9 mouse cellular contexts compared by ENCODE assay signal in genomic region chr1:165091721-165092120, GRCm38 (mm10).
DNase-seq lines count a peak whose midpoint lies in the region; ATAC-seq lines count a peak whose summit lies in the region.
"Had no signal": no experiment of that assay in that cellular context is flagged by ENCODE, and none has a peak within 500 bp of the region (broad histone marks: within the 10 kb centered on the region; RNA-seq: fewer than 3 reads in every experiment).

No protein-coding gene starts in this region.

- H3K36me3 ChIP-seq in heart, embryonic 16.5 days (ENCODE audit: control insufficient read depth, insufficient read depth) = no peaks in the 10 kb centered on the region
- no peaks in the 10 kb centered on the region for H3K36me3 ChIP-seq in forebrain, embryonic 14.5 days (ENCODE audit: control insufficient read depth, insufficient read depth, low read length)
- no peaks in the 10 kb centered on the region for H3K36me3 ChIP-seq in liver, embryonic 11.5 days (ENCODE audit: control insufficient read depth, insufficient read depth, low read length)

- H3K4me2 ChIP-seq in heart, embryonic 16.5 days (ENCODE audit: low read depth, low read length) = peak overlapping the region; percentile 51
- H3K4me2 ChIP-seq in forebrain, embryonic 14.5 days (ENCODE audit: low read length) = peak overlapping the region; percentile 44
- H3K4me2 ChIP-seq in liver, embryonic 11.5 days = peak overlapping the region; percentile 53

- WGBS in heart, embryonic 16.5 days = 11% methylated on average over 15 of the region's 15 CpGs
- 8% methylated on average over 15 of the region's 15 CpGs for WGBS in forebrain, embryonic 14.5 days
- WGBS in liver, embryonic 11.5 days = 12% methylated on average over 15 of the region's 15 CpGs

- no peak for DNase-seq in heart, adult 8-10 months (ENCODE audit: low spot score)
- peak; percentile 80 for DNase-seq in forebrain, embryonic 14.5 days (ENCODE audit: low spot score)
- peak; percentile 30 for DNase-seq in kidney, postnatal 10 days
- no peak for DNase-seq in liver, embryonic 11.5 days (ENCODE audit: low spot score)
- DNase-seq in retina, embryonic 14.5 days (ENCODE audit: low spot score) = peak; percentile 38
- DNase-seq in urinary bladder, adult 2 months (ENCODE audit: low spot score) = no peak

- no peak overlapping the region for H3K9ac ChIP-seq in heart, embryonic 16.5 days (ENCODE audit: low read length)
- peak overlapping the region; percentile 26; the same call in 1 of the 2 replicates for H3K9ac ChIP-seq in forebrain, embryonic 14.5 days (ENCODE audit: low read length)
- H3K9ac ChIP-seq in liver, embryonic 11.5 days (ENCODE audit: low read depth, low read length) = no peak overlapping the region

- H3K4me1 ChIP-seq in heart, embryonic 16.5 days (ENCODE audit: control insufficient read depth, insufficient read depth, low read length) = peaks cover 10% of the 10 kb centered on the region
- H3K4me1 ChIP-seq in forebrain, embryonic 14.5 days (ENCODE audit: control insufficient read depth, insufficient read depth, low read length) = no peaks in the 10 kb centered on the region
- H3K4me1 ChIP-seq in liver, embryonic 11.5 days (replicated peaks; ENCODE audit: control insufficient read depth, insufficient read depth, low read length) = no peaks in the 10 kb centered on the region; the same call in 1 of the 2 replicates

- H3K4me3 ChIP-seq in heart, embryonic 16.5 days (ENCODE audit: low read length) = peak overlapping the region; percentile 23; the same call in 1 of the 2 replicates
- H3K4me3 ChIP-seq in forebrain, embryonic 14.5 days (ENCODE audit: low read depth, low read length) = peak overlapping the region; percentile 14
- H3K4me3 ChIP-seq in liver, embryonic 11.5 days (ENCODE audit: low read depth, low read length) = no peak overlapping the region
- H3K4me3 ChIP-seq: megakaryocyte, embryonic 14.5 days had no signal

- H3K9me3 ChIP-seq in heart, embryonic 16.5 days (replicated peaks; ENCODE audit: control insufficient read depth, low read length) = peaks cover 1% of the 10 kb centered on the region; the same call in 1 of the 2 replicates
- no peaks in the 10 kb centered on the region for H3K9me3 ChIP-seq in forebrain, embryonic 14.5 days (replicated peaks; ENCODE audit: control insufficient read depth, low read length)
- no peaks in the 10 kb centered on the region for H3K9me3 ChIP-seq in liver, embryonic 11.5 days (ENCODE audit: control insufficient read depth, low read length)

- ATAC-seq in heart, embryonic 16.5 days (replicated peaks; ENCODE audit: extremely low read depth, insufficient read depth, low FRiP score) = peak; percentile 68; the same call in 1 of the 2 replicates
- ATAC-seq in cerebellum, adult (ENCODE audit: insufficient number of reproducible peaks, low FRiP score, low TSS enrichment) = peak; percentile 79
- peak; percentile 90 for ATAC-seq in forebrain, embryonic 14.5 days
- ATAC-seq in liver, embryonic 11.5 days (replicated peaks; ENCODE audit: low FRiP score) = peak; percentile 75

- no peak overlapping the region for H3K27ac ChIP-seq in heart, embryonic 16.5 days (ENCODE audit: low read length)
- no peak overlapping the region for H3K27ac ChIP-seq in forebrain, embryonic 14.5 days (ENCODE audit: low read depth, low read length)
- no peak overlapping the region for H3K27ac ChIP-seq in liver, embryonic 11.5 days (ENCODE audit: low read depth, low read length)

- no peaks in the 10 kb centered on the region for H3K27me3 ChIP-seq in heart, embryonic 16.5 days (ENCODE audit: control insufficient read depth, insufficient read depth, low read length)
- H3K27me3 ChIP-seq in forebrain, embryonic 14.5 days (replicated peaks; ENCODE audit: control insufficient read depth, insufficient read depth, low read length) = no peaks in the 10 kb centered on the region
- H3K27me3 ChIP-seq in liver, embryonic 11.5 days (replicated peaks; ENCODE audit: control insufficient read depth, insufficient read depth, low read length) = no peaks in the 10 kb centered on the region

Comparison
In these comparisons a context has a peak if more than half of its experiments do, and no peak if none do; other contexts are left out.
1. DNase-seq: peak in forebrain, embryonic 14.5 days (single experiment), kidney, postnatal 10 days (single experiment) and retina, embryonic 14.5 days (single experiment); none in heart, adult 8-10 months (single experiment), liver, embryonic 11.5 days (single experiment) and urinary bladder, adult 2 months (single experiment).
2. Peak in every context shown above with its lines, with median percentiles within 50 percentile points of each other: ATAC-seq and H3K4me2 ChIP-seq.